Mouse (Mus musculus): ENCODE data around the gene Acp7.

GRCm38 (mm10) chr7:28631073-28631472, at the start of gene Acp7:
- TF ChIP-seq CTCF (IDR thresholded peaks at IDR 0.05; ENCODE audit: low read depth) (no peak), EP300 (IDR thresholded peaks at IDR 0.05; ENCODE audit: low read depth) (no peak)
